Mouse (Mus musculus) liver, postnatal 0 days (tissue): ENCODE measurements around the gene Nppc.

Experiments
- CTCF ChIP-seq: sonication (generic); IDR thresholded peaks from 2 replicates; pipeline ENCODE4 v1.5.1; 2016; ENCODE audit warnings: antibody characterized with exemption, low read depth
- EP300 ChIP-seq: IDR thresholded peaks from 2 replicates; pipeline ENCODE4 v1.6.1; 2016; ENCODE audit warnings: antibody characterized with exemption, low read depth, mild to moderate bottlenecking

DNA sequence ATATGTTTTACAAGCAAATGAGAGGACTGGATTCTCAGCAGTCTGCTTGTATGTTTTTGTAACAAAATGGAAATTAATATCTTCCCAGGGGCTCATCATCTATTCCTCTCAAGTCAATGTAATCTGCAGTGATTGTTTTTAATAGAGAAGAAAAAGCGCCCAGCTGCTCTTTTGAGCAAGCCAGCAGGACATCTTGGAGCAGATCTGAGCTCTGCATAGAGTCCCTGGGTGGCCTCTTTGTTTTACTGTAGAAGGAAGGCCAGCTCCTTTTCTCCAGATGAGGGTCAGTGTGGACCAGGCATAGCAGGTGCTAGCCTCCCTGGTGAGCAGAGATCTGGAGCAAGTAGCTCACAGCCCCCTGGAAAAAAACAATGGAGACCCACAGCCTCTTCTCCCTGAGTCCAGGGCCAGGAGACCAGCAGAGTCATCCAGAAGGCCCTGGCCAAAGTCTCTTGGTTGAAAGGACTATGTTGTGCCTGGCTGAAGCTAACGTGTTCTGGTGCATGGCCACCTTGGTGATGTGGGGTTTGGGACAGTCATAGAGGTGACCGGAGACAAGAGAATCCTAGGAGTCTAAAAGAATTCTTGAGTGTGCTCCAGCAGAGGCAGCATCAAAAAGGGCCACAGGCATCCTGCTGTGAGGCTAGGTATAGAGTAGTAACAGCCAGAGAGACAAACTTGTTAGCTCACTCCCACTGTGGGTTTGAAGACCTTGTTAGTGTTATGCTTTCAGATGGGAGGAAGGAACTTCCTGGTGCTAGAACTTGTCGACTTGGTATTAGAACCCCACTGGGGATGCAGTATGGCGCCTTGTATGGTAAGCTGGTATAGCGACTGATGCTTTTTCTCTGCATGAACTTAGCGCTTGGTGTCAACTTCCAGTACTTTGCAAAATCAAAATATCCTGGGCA lies 36.3 kb downstream of the Nppc start:
- no peak for TF ChIP-seq EP300
- TF ChIP-seq CTCF = no peak
